Mouse (Mus musculus): ENCODE measurements around the gene Ifnz. TPM values are rescaled to one million over a fixed set of nuclear protein-coding genes. Genes with fewer than 3 reads are reported as not detected.
"Not testable (repeated sequence)": the region's sequence is repeated elsewhere in the genome, so short reads cannot be mapped to it uniquely, and the experiment has no call there.

Ifnz gene
- polyA plus RNA-seq, 1 experiment from 2014 or later = 0.30 TPM

GRCm38 (mm10) chr4:88759610-88760268 lies 22.2 kb upstream of the Ifnz start, which contains the start of gene Gm13283:
Gene Gm13283 (plus strand): TSS chr4:88760119.
- Histone ChIP-seq H3K9ac (replicated peaks) (0 out of 2 replicates have a peak within 1 kb of the TSS, but pooled peaks have one; percentile 34), H3K4me2 (peak within 1 kb of the TSS; percentile 50), H3K27ac (peak within 1 kb of the TSS; percentile 72; the same call in 1 of the 2 replicates), H3K4me3 (replicated peaks) (peak within 1 kb of the TSS; percentile 34)
- ATAC-seq (ENCODE audit: insufficient number of reproducible peaks, insufficient read depth, low FRiP score, low TSS enrichment, low read depth); H3K36me3 ChIP-seq; H3K27me3 ChIP-seq; H3K4me1 ChIP-seq (replicated peaks); H3K9me3 ChIP-seq: not testable (repeated sequence)
- WGBS = 29% methylated on average over 7 of the region's 14 CpGs

- Histone ChIP-seq H3K27ac (peak overlapping the region; percentile 72; the same call in 1 of the 2 replicates), H3K4me3 (replicated peaks) (peak overlapping the region; percentile 34), H3K9ac (replicated peaks) (0 out of 2 replicates have a peak overlapping the region, but pooled peaks have one; percentile 34), H3K4me2 (peak overlapping the region; percentile 50)
- H3K9me3 ChIP-seq; H3K36me3 ChIP-seq; ATAC-seq (ENCODE audit: insufficient number of reproducible peaks, insufficient read depth, low FRiP score, low TSS enrichment, low read depth); H3K4me1 ChIP-seq (replicated peaks); H3K27me3 ChIP-seq: not testable (repeated sequence)
- under 1% methylated on average over 23 of the region's 28 CpGs for WGBS
These were observed 21.5 kb upstream of the Ifnz start for GRCm38 (mm10) chr4:88760431-88760830.

- H3K9me3 ChIP-seq; H3K4me3 ChIP-seq (replicated peaks); H3K9ac ChIP-seq (replicated peaks); H3K36me3 ChIP-seq; H3K27ac ChIP-seq; ATAC-seq (ENCODE audit: insufficient number of reproducible peaks, insufficient read depth, low FRiP score, low TSS enrichment, low read depth); H3K4me2 ChIP-seq; H3K27me3 ChIP-seq; H3K4me1 ChIP-seq (replicated peaks): not testable (repeated sequence)
- WGBS = 68% methylated on average over 6 of the region's 8 CpGs
These were observed 20.2 kb upstream of the Ifnz start for GRCm38 (mm10) chr4:88761776-88762175.

GRCm38 (mm10) chr4:88762341-88762740 lies 19.6 kb upstream of the Ifnz start:
- 0 out of 2 replicates have a peak overlapping the region, but pooled peaks have one; percentile 45 for H3K4me2 ChIP-seq
- 55% methylated on average over 9 of the region's 9 CpGs for WGBS

GRCm38 (mm10) chr4:88763384-88764018 lies 18.4 kb upstream of the Ifnz start:
- Histone ChIP-seq H3K4me3 (replicated peaks) (peak overlapping the region; percentile 34), H3K27ac (0 out of 2 replicates have a peak overlapping the region, but pooled peaks have one; percentile 74), H3K4me2 (peak overlapping the region; percentile 52)
- not testable (repeated sequence) for H3K27me3 ChIP-seq; H3K9ac ChIP-seq (replicated peaks); ATAC-seq (ENCODE audit: insufficient number of reproducible peaks, insufficient read depth, low FRiP score, low TSS enrichment, low read depth); H3K9me3 ChIP-seq; H3K4me1 ChIP-seq (replicated peaks); H3K36me3 ChIP-seq
- WGBS = 3% methylated on average over 26 of the region's 42 CpGs

More at GRCm38 (mm10) chr4:88762341-88762740, 19.6 kb upstream of the Ifnz start:
- not testable (repeated sequence) for H3K36me3 ChIP-seq; ATAC-seq (ENCODE audit: insufficient number of reproducible peaks, insufficient read depth, low FRiP score, low TSS enrichment, low read depth); H3K27me3 ChIP-seq; H3K4me3 ChIP-seq (replicated peaks); H3K9me3 ChIP-seq; H3K4me1 ChIP-seq (replicated peaks); H3K27ac ChIP-seq; H3K9ac ChIP-seq (replicated peaks)

- not testable (repeated sequence) for H3K27me3 ChIP-seq; H3K4me3 ChIP-seq (replicated peaks); H3K9ac ChIP-seq (replicated peaks); H3K9me3 ChIP-seq; H3K36me3 ChIP-seq; H3K27ac ChIP-seq; ATAC-seq (ENCODE audit: insufficient number of reproducible peaks, insufficient read depth, low FRiP score, low TSS enrichment, low read depth); H3K4me2 ChIP-seq; H3K4me1 ChIP-seq (replicated peaks)
- no CpG with 5 or more reads among the region's 32 CpGs for WGBS
These were observed 8.4 kb upstream of the Ifnz start, which contains the start of gene Gm13290 for GRCm38 (mm10) chr4:88773534-88773933. Gene Gm13290 (plus strand): TSS chr4:88773834.

GRCm38 (mm10) chr4:88776622-88777021 lies 5.3 kb upstream of the Ifnz start, which contains the start of gene Gm13289:
Gene Gm13289 (plus strand): TSS chr4:88776922.
- not testable (repeated sequence) for ATAC-seq (ENCODE audit: insufficient number of reproducible peaks, insufficient read depth, low FRiP score, low TSS enrichment, low read depth); H3K4me3 ChIP-seq (replicated peaks); H3K4me1 ChIP-seq (replicated peaks); H3K27me3 ChIP-seq; H3K4me2 ChIP-seq; H3K9me3 ChIP-seq; H3K36me3 ChIP-seq; H3K27ac ChIP-seq; H3K9ac ChIP-seq (replicated peaks)
- no CpG with 5 or more reads among the region's 29 CpGs for WGBS

- H3K27ac ChIP-seq; H3K27me3 ChIP-seq; H3K9ac ChIP-seq (replicated peaks); H3K4me3 ChIP-seq (replicated peaks); H3K9me3 ChIP-seq; H3K4me1 ChIP-seq (replicated peaks); H3K4me2 ChIP-seq; H3K36me3 ChIP-seq; ATAC-seq (ENCODE audit: insufficient number of reproducible peaks, insufficient read depth, low FRiP score, low TSS enrichment, low read depth): not testable (repeated sequence)
- WGBS = no CpG with 5 or more reads among the region's 29 CpGs
These were observed 2.4 kb upstream of the Ifnz start, which contains the start of gene Gm13272 for GRCm38 (mm10) chr4:88779550-88779949. Gene Gm13272 (plus strand): TSS chr4:88779850.

- not testable (repeated sequence) for H3K4me3 ChIP-seq (replicated peaks); H3K27me3 ChIP-seq; H3K4me2 ChIP-seq; H3K27ac ChIP-seq; H3K9ac ChIP-seq (replicated peaks); ATAC-seq (ENCODE audit: insufficient number of reproducible peaks, insufficient read depth, low FRiP score, low TSS enrichment, low read depth); H3K4me1 ChIP-seq (replicated peaks); H3K9me3 ChIP-seq; H3K36me3 ChIP-seq
- 53% methylated on average over 16 of the region's 18 CpGs for WGBS
These were observed 1.6 kb upstream of the Ifnz start for GRCm38 (mm10) chr4:88780320-88780719.

GRCm38 (mm10) chr4:88782335-88782734 lies 404 bp downstream of the Ifnz start:
- H3K9ac ChIP-seq (replicated peaks); H3K27me3 ChIP-seq; H3K4me1 ChIP-seq (replicated peaks); ATAC-seq (ENCODE audit: insufficient number of reproducible peaks, insufficient read depth, low FRiP score, low TSS enrichment, low read depth); H3K9me3 ChIP-seq; H3K27ac ChIP-seq; H3K36me3 ChIP-seq: not testable (repeated sequence)
- 2% methylated on average over 19 of the region's 31 CpGs for WGBS
- Histone ChIP-seq H3K4me3 (replicated peaks) (peak overlapping the region; percentile 25; the same call in 1 of the 2 replicates), H3K4me2 (peak overlapping the region; percentile 45)

GRCm38 (mm10) chr4:88785409-88785808 lies 3.5 kb downstream of the Ifnz start, which contains the start of gene Gm13276:
Gene Gm13276 (plus strand): TSS chr4:88785709.
- H3K36me3 ChIP-seq; H3K9me3 ChIP-seq; H3K27me3 ChIP-seq; H3K9ac ChIP-seq (replicated peaks); H3K27ac ChIP-seq; ATAC-seq (ENCODE audit: insufficient number of reproducible peaks, insufficient read depth, low FRiP score, low TSS enrichment, low read depth); H3K4me1 ChIP-seq (replicated peaks); H3K4me2 ChIP-seq; H3K4me3 ChIP-seq (replicated peaks): not testable (repeated sequence)
- no CpG with 5 or more reads among the region's 27 CpGs for WGBS
